Mouse (Mus musculus): ENCODE data around the gene Stim2. TPM values are rescaled to one million over a fixed set of nuclear protein-coding genes. Genes with fewer than 3 reads are reported as not detected.

Gene Stim2
- polyA plus RNA-seq (2012; rRNA removed) (2.0 and 2.2 TPM in 2 replicates), polyA plus RNA-seq (2014; fragmentation: Nextera tagmentation; extraction: Ambion mirVana) (4.2 and 4.4 TPM in 2 replicates)

- H3K4me2 ChIP-seq (ENCODE audit: low read depth), result peak within 1 kb of the TSS; percentile 73
- TF ChIP-seq CTCF (IDR thresholded peaks at IDR 0.05; ENCODE audit: low read depth) (no peak), EP300 (IDR thresholded peaks at IDR 0.05; ENCODE audit: low read depth) (no peak)
- H3K4me1 ChIP-seq (replicated peaks; ENCODE audit: control insufficient read depth in 2 of 2, insufficient read depth in 2 of 2, low read length in 1 of 2), result peaks cover 10 to 12% of the 10 kb centered on the region in 2 experiments
- no peaks in the 10 kb centered on the region for H3K36me3 ChIP-seq (replicated peaks; ENCODE audit: control insufficient read depth, insufficient read depth, low read depth)
- ATAC-seq (ENCODE audit: insufficient read depth), result peak; percentile 96
- H3K27me3 ChIP-seq (ENCODE audit: control insufficient read depth, insufficient read depth, low read length), result peaks cover under 1% of the 10 kb centered on the region; the same call in 1 of the 2 replicates
- H3K9me3 ChIP-seq (ENCODE audit: control insufficient read depth, low read length), result no peaks in the 10 kb centered on the region
- peak within 1 kb of the TSS; percentile 71 to 78 for H3K4me3 ChIP-seq (ENCODE audit: insufficient read depth in 1 of 2, low read depth in 2 of 2, low read length in 2 of 2)
- H3K9ac ChIP-seq (replicated peaks), result peak within 1 kb of the TSS; percentile 69
- under 1% methylated on average over 43 of the region's 71 CpGs for WGBS (ENCODE audit: insufficient replicate concordance)
- peak within 1 kb of the TSS; percentile 4; the same call in 1 of the 2 replicates for H3K27ac ChIP-seq
- DNase-seq (ENCODE audit: low read depth in 3 of 3, low spot score in 3 of 3), result peak; percentile 78 to 82 (median 80)
Measured at GRCm38 (mm10) chr5:53998146-53998742, at the start of gene Stim2. TSS of gene Stim2 (plus strand) at chr5:53998499.

DNA sequence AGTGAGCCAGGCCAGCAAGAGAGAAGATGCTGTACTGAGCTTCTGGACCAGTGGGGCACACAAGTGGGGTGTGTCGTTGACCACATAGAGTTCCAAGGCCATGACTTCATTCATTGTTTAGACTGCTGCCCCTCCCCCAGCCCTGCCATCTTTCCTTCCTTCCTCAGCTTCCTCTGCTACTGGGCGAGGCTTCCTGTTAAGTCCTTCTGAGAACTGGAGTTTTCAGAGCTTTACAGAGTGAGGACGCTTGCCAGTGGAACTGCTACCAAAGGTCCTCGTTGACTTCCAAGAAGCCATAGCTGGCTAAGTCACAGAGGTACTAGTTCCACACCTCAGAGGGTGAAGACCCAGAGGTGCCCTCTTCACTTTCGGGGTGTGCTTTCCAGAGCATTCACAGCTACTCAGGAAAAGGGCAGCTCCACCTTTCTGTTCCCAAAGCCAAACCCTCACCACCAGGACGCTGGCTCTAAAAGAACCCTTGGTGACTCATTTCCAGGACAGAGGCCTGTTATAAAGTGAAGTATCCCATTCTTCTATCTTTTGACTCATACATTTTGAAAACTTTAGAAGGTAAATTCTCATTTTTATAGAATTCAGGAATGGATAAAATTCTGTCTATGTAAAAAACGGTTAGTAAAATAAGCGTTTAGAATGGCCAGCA lies 49.6 kb upstream of the Stim2 start:
- Histone ChIP-seq H3K4me3 (ENCODE audit: insufficient read depth in 1 of 2, low read depth in 2 of 2, low read length in 2 of 2) (no peak overlapping the region), H3K27me3 (ENCODE audit: control insufficient read depth, insufficient read depth, low read length) (no peaks in the 10 kb centered on the region), H3K27ac (no peak overlapping the region), H3K9me3 (ENCODE audit: control insufficient read depth, low read length) (no peaks in the 10 kb centered on the region), H3K4me1 (replicated peaks; ENCODE audit: control insufficient read depth in 2 of 2, insufficient read depth in 2 of 2, low read length in 1 of 2) (peaks cover 0 to 4% of the 10 kb centered on the region in 2 experiments; a peak in 1 of 4 replicates), H3K36me3 (replicated peaks; ENCODE audit: control insufficient read depth, insufficient read depth, low read depth) (no peaks in the 10 kb centered on the region), H3K9ac (replicated peaks) (no peak overlapping the region), H3K4me2 (ENCODE audit: low read depth) (no peak overlapping the region)
- no peak for TF ChIP-seq EP300 (IDR thresholded peaks at IDR 0.05; ENCODE audit: low read depth)
- 26% methylated on average over 8 of the region's 8 CpGs for WGBS (ENCODE audit: insufficient replicate concordance)
- no peak; the same call in 1 of the 2 replicates for ATAC-seq (ENCODE audit: insufficient read depth)
- no peak for DNase-seq (ENCODE audit: low read depth in 3 of 3, low spot score in 3 of 3)

DNA sequence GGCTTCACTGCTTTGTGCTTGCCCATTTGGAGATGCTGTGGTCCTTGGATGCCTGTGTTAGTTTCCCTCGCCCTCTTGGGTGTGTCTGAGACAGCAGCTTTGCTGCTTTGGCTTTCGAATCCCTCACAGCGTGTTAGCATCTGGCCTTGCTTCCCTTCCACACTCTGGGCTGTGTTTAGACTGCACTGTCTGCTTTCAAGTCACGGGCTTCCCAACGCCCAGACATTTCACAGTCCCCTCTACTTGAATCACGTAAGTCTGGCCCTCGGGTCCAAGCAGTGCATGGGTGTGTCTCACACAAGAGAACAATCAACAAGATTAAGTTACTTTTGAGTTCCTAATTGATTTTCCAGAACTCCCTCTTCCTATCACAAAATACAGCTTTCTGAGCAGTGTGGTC lies 48.1 kb upstream of the Stim2 start:
- H3K27me3 ChIP-seq (ENCODE audit: control insufficient read depth, insufficient read depth, low read length), result no peaks in the 10 kb centered on the region
- peaks cover 0 to 4% of the 10 kb centered on the region in 2 experiments; a peak in 1 of 4 replicates for H3K4me1 ChIP-seq (replicated peaks; ENCODE audit: control insufficient read depth in 2 of 2, insufficient read depth in 2 of 2, low read length in 1 of 2)
- 58% methylated on average over 7 of the region's 7 CpGs for WGBS (ENCODE audit: insufficient replicate concordance)
- TF ChIP-seq EP300 (IDR thresholded peaks at IDR 0.05; ENCODE audit: low read depth) (no peak), CTCF (IDR thresholded peaks at IDR 0.05; ENCODE audit: low read depth) (no peak)
- H3K27ac ChIP-seq, result no peak overlapping the region
- DNase-seq (ENCODE audit: low read depth in 3 of 3, low spot score in 3 of 3), result no peak
- no peak overlapping the region for H3K9ac ChIP-seq (replicated peaks)
- no peaks in the 10 kb centered on the region for H3K36me3 ChIP-seq (replicated peaks; ENCODE audit: control insufficient read depth, insufficient read depth, low read depth)
- no peaks in the 10 kb centered on the region for H3K9me3 ChIP-seq (ENCODE audit: control insufficient read depth, low read length)
- H3K4me3 ChIP-seq (ENCODE audit: insufficient read depth in 1 of 2, low read depth in 2 of 2, low read length in 2 of 2), result no peak overlapping the region
- no peak for ATAC-seq (ENCODE audit: insufficient read depth)
- no peak overlapping the region for H3K4me2 ChIP-seq (ENCODE audit: low read depth)

GRCm38 (mm10) chr5:53953216-53953615 lies 45.1 kb upstream of the Stim2 start:
- TF ChIP-seq EP300 (IDR thresholded peaks at IDR 0.05; ENCODE audit: low read depth) (no peak), CTCF (IDR thresholded peaks at IDR 0.05; ENCODE audit: low read depth) (no peak)
- Histone ChIP-seq H3K4me2 (ENCODE audit: low read depth) (no peak overlapping the region), H3K4me3 (ENCODE audit: insufficient read depth in 1 of 2, low read depth in 2 of 2, low read length in 2 of 2) (no peak overlapping the region), H3K9me3 (ENCODE audit: control insufficient read depth, low read length) (no peaks in the 10 kb centered on the region), H3K4me1 (replicated peaks; ENCODE audit: control insufficient read depth in 2 of 2, insufficient read depth in 2 of 2, low read length in 1 of 2) (peaks cover 0 to 5% of the 10 kb centered on the region in 2 experiments; a peak in 3 of 4 replicates), H3K27ac (no peak overlapping the region), H3K36me3 (replicated peaks; ENCODE audit: control insufficient read depth, insufficient read depth, low read depth) (no peaks in the 10 kb centered on the region), H3K27me3 (ENCODE audit: control insufficient read depth, insufficient read depth, low read length) (no peaks in the 10 kb centered on the region), H3K9ac (replicated peaks) (no peak overlapping the region)
- ATAC-seq (ENCODE audit: insufficient read depth) (no peak), DNase-seq (ENCODE audit: low read depth in 3 of 3, low spot score in 3 of 3) (no peak)

- H3K9me3 ChIP-seq (ENCODE audit: control insufficient read depth, low read length), result no peaks in the 10 kb centered on the region
- no peak for DNase-seq (ENCODE audit: low read depth in 3 of 3, low spot score in 3 of 3)
- no peak overlapping the region for H3K9ac ChIP-seq (replicated peaks)
- no peak overlapping the region for H3K4me2 ChIP-seq (ENCODE audit: low read depth)
- H3K4me1 ChIP-seq (replicated peaks; ENCODE audit: control insufficient read depth in 2 of 2, insufficient read depth in 2 of 2, low read length in 1 of 2), result peaks cover 0 to 3% of the 10 kb centered on the region in 2 experiments; a peak in 2 of 4 replicates
- no peak for ATAC-seq (ENCODE audit: insufficient read depth)
- H3K4me3 ChIP-seq (ENCODE audit: insufficient read depth in 1 of 2, low read depth in 2 of 2, low read length in 2 of 2), result no peak overlapping the region
- TF ChIP-seq CTCF (IDR thresholded peaks at IDR 0.05; ENCODE audit: low read depth), result no peak
- TF ChIP-seq EP300 (IDR thresholded peaks at IDR 0.05; ENCODE audit: low read depth), result no peak
- H3K27ac ChIP-seq, result no peak overlapping the region
- WGBS (ENCODE audit: insufficient replicate concordance), result 63% methylated on average over 2 of the region's 2 CpGs
- H3K27me3 ChIP-seq (ENCODE audit: control insufficient read depth, insufficient read depth, low read length), result no peaks in the 10 kb centered on the region
- no peaks in the 10 kb centered on the region for H3K36me3 ChIP-seq (replicated peaks; ENCODE audit: control insufficient read depth, insufficient read depth, low read depth)
Measured at GRCm38 (mm10) chr5:53953797-53954196, 44.5 kb upstream of the Stim2 start.
